Mouse (Mus musculus) bone marrow macrophage, adult 2 months (primary cell): ENCODE measurements around the gene Olfr694.

Experiments
- CTCF ChIP-seq: IDR thresholded peaks from 2 replicates; pipeline ENCODE4 v1.5.1; 2012; ENCODE audit warnings: low read depth, mild to moderate bottlenecking, low read length, moderate library complexity
- POLR2A ChIP-seq: IDR thresholded peaks from 2 replicates; pipeline ENCODE4 v1.6.1; 2012; ENCODE audit warnings: mild to moderate bottlenecking, low read depth, low read length, borderline replicate concordance

DNA sequence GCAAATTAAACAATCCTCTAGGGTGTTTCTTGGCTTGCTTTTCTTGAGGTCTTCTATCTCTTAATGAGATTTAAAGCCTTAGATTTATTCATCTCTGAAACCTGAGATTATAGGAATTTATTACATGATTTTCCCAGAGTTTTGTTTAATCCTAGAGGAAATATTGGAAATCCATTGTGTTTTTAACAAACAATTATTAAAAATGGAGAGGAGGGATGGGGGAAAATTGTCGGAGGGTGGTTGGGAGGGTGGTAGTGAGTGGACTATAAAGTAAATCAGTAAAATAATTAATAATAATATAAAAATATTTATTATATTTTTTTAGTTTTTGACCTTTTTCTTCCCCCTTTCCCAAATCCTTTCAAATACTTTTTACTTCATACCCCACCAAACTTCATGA lies at the start of gene Olfr694:
- TF ChIP-seq CTCF (no peak), POLR2A (no peak)
